In genomic region chr3:87643453-87643852, GRCm38 (mm10) we compare ENCODE assay signal across 23 mouse cellular contexts.
"Had no signal": no experiment of that assay in that cellular context is flagged by ENCODE, and none has a peak within 500 bp of the region (broad histone marks: within the 10 kb centered on the region; RNA-seq: fewer than 3 reads in every experiment).

No protein-coding gene starts in this region.

- H3K4me3 ChIP-seq: kidney, embryonic 15.5 days; left cerebral cortex, adult 2 months; limb, embryonic 12.5 days; limb, embryonic 15.5 days; midbrain, embryonic 12.5 days; myocyte; neural tube, embryonic 13.5 days; stomach, embryonic 15.5 days had no signal

- H3K4me2 ChIP-seq: kidney, embryonic 15.5 days; limb, embryonic 12.5 days; limb, embryonic 15.5 days; liver, embryonic 11.5 days; lung, embryonic 14.5 days; midbrain, embryonic 12.5 days; neural tube, embryonic 13.5 days; stomach, embryonic 15.5 days had no signal

- DNase-seq: kidney, adult 8-10 months; kidney, postnatal 10 days; kidney, postnatal 36 days; layer of hippocampus, postnatal 36 days; left cerebral cortex, postnatal 4 days; liver, postnatal 0 days; lung, embryonic 14.5 days; retina, postnatal 1 day; right cerebral cortex, postnatal 25 days; spleen, adult 18-20 months; thymus, postnatal 25 days had no signal

- H3K9me3 ChIP-seq: kidney, embryonic 15.5 days; limb, embryonic 12.5 days; limb, embryonic 15.5 days; midbrain, embryonic 12.5 days; neural tube, embryonic 13.5 days; stomach, embryonic 15.5 days had no signal

- ATAC-seq: liver, postnatal 0 days; lung, postnatal 0 days had no signal

- H3K36me3 ChIP-seq: stomach, embryonic 15.5 days had no signal

- H3K27ac ChIP-seq: kidney, embryonic 15.5 days; left cerebral cortex, adult 2 months; limb, embryonic 12.5 days; limb, embryonic 15.5 days; liver, embryonic 14.5 days; macrophage; midbrain, embryonic 12.5 days; neural tube, embryonic 13.5 days; stomach, embryonic 15.5 days had no signal

- H3K4me1 ChIP-seq: limb, embryonic 15.5 days; stomach, embryonic 15.5 days had no signal

- H3K9ac ChIP-seq: kidney, embryonic 15.5 days; limb, embryonic 12.5 days; limb, embryonic 15.5 days; liver, embryonic 14.5 days; liver, postnatal 0 days; lung, embryonic 14.5 days; midbrain, embryonic 12.5 days; neural tube, embryonic 13.5 days; stomach, embryonic 15.5 days had no signal

- H3K27me3 ChIP-seq: kidney, embryonic 15.5 days; limb, embryonic 12.5 days; limb, embryonic 15.5 days; midbrain, embryonic 12.5 days; neural tube, embryonic 13.5 days; stomach, embryonic 15.5 days had no signal
